Mouse (Mus musculus): ENCODE measurements around the gene Kcnn3.

Kcnn3 gene

GRCm38 (mm10) chr3:89565371-89565770 is 45.4 kb downstream of the Kcnn3 start:
- no peak for DNase-seq (ENCODE audit: low read depth)

GRCm38 (mm10) chr3:89569058-89569457 is 49.1 kb downstream of the Kcnn3 start:
- peak; percentile 34 for DNase-seq (ENCODE audit: low read depth)

- DNase-seq (ENCODE audit: low read depth): peak; percentile 45
Measured at GRCm38 (mm10) chr3:89569707-89570324, 49.9 kb downstream of the Kcnn3 start.

- DNase-seq (ENCODE audit: low read depth): peak; percentile 31
Measured at GRCm38 (mm10) chr3:89570362-89570761, 50.4 kb downstream of the Kcnn3 start.

- peak; percentile 27 for DNase-seq (ENCODE audit: low read depth)
Measured at GRCm38 (mm10) chr3:89574260-89574659, 54.3 kb downstream of the Kcnn3 start.

- no peak for DNase-seq (ENCODE audit: low read depth)
Measured at GRCm38 (mm10) chr3:89576381-89576780, 56.4 kb downstream of the Kcnn3 start.

- DNase-seq (ENCODE audit: low read depth): no peak
Measured at GRCm38 (mm10) chr3:89577154-89577553, 57.2 kb downstream of the Kcnn3 start.

- no peak for DNase-seq (ENCODE audit: low read depth)
Measured at GRCm38 (mm10) chr3:89578083-89578482, 58.1 kb downstream of the Kcnn3 start.

- no peak for DNase-seq (ENCODE audit: low read depth)
Measured at GRCm38 (mm10) chr3:89578803-89579202, 58.8 kb downstream of the Kcnn3 start.

- no peak for DNase-seq (ENCODE audit: low read depth)
Measured at GRCm38 (mm10) chr3:89584254-89584653, 64.3 kb downstream of the Kcnn3 start.

- DNase-seq (ENCODE audit: low read depth): no peak
Measured at GRCm38 (mm10) chr3:89588436-89588835, 68.5 kb downstream of the Kcnn3 start.

GRCm38 (mm10) chr3:89589321-89589720 is 69.4 kb downstream of the Kcnn3 start:
- DNase-seq (ENCODE audit: low read depth): no peak

- no peak for DNase-seq (ENCODE audit: low read depth)
Measured at GRCm38 (mm10) chr3:89590386-89590785, 70.4 kb downstream of the Kcnn3 start.

GRCm38 (mm10) chr3:89591461-89591860 is 71.5 kb downstream of the Kcnn3 start:
- DNase-seq (ENCODE audit: low read depth): no peak

GRCm38 (mm10) chr3:89592809-89593208 is 72.8 kb downstream of the Kcnn3 start:
- no peak for DNase-seq (ENCODE audit: low read depth)

GRCm38 (mm10) chr3:89593524-89593923 is 73.6 kb downstream of the Kcnn3 start:
- DNase-seq (ENCODE audit: low read depth): no peak

- no peak for DNase-seq (ENCODE audit: low read depth)
Measured at GRCm38 (mm10) chr3:89598361-89598760, 78.4 kb downstream of the Kcnn3 start.

GRCm38 (mm10) chr3:89598967-89599366 is 79.0 kb downstream of the Kcnn3 start:
- DNase-seq (ENCODE audit: low read depth): no peak

GRCm38 (mm10) chr3:89601060-89601459 is 81.1 kb downstream of the Kcnn3 start:
- no peak for DNase-seq (ENCODE audit: low read depth)

- DNase-seq (ENCODE audit: low read depth): no peak
Measured at GRCm38 (mm10) chr3:89603300-89603699, 83.3 kb downstream of the Kcnn3 start.

GRCm38 (mm10) chr3:89605235-89605634 is 85.3 kb downstream of the Kcnn3 start:
- DNase-seq (ENCODE audit: low read depth): no peak

GRCm38 (mm10) chr3:89607327-89607726 is 87.4 kb downstream of the Kcnn3 start:
- no peak for DNase-seq (ENCODE audit: low read depth)

GRCm38 (mm10) chr3:89612048-89612447 is 92.1 kb downstream of the Kcnn3 start:
- no peak for DNase-seq (ENCODE audit: low read depth)

Measured in c-Kit-positive CD71-positive TER-119-negative erythroid progenitor cells, embryonic 14.5 days (primary cell).